23 mouse cellular contexts compared by ENCODE assay signal in genomic region chr13:63135994-63136393, GRCm38 (mm10).
DNase-seq lines count a peak whose midpoint lies in the region; ATAC-seq lines count a peak whose summit lies in the region.
"Had no signal": no experiment of that assay in that cellular context is flagged by ENCODE, and none has a peak within 500 bp of the region (broad histone marks: within the 10 kb centered on the region; RNA-seq: fewer than 3 reads in every experiment).

No protein-coding gene starts in this region.

- H3K9ac ChIP-seq in limb, embryonic 15.5 days: no peak overlapping the region
- H3K9ac ChIP-seq: embryonic facial prominence, embryonic 12.5 days; forebrain, embryonic 15.5 days; heart, embryonic 15.5 days; hindbrain, embryonic 13.5 days had no signal

- peak; percentile 7; the same call in 1 of the 2 replicates for ATAC-seq in frontal cortex, adult (ENCODE audit: low TSS enrichment)
- ATAC-seq in limb, embryonic 15.5 days (ENCODE audit: insufficient number of reproducible peaks, low FRiP score, low TSS enrichment, low read depth): no peak
- ATAC-seq: forebrain, embryonic 15.5 days; hindbrain, postnatal 0 days had no signal

- H3K4me2 ChIP-seq in limb, embryonic 15.5 days: no peak overlapping the region
- H3K4me2 ChIP-seq: embryonic facial prominence, embryonic 12.5 days; forebrain, embryonic 15.5 days; heart, embryonic 11.5 days; heart, embryonic 15.5 days; hindbrain, embryonic 13.5 days had no signal

- H3K4me1 ChIP-seq in limb, embryonic 15.5 days: peaks cover 22% of the 10 kb centered on the region

- no peaks in the 10 kb centered on the region for H3K9me3 ChIP-seq in limb, embryonic 15.5 days
- H3K9me3 ChIP-seq: embryonic facial prominence, embryonic 12.5 days; forebrain, embryonic 10.5 days; forebrain, embryonic 15.5 days; heart, embryonic 15.5 days; hindbrain, embryonic 13.5 days had no signal

- no peak overlapping the region for H3K4me3 ChIP-seq in limb, embryonic 15.5 days
- H3K4me3 ChIP-seq: embryonic facial prominence, embryonic 12.5 days; erythroblast, embryonic 14.5 days; forebrain, embryonic 10.5 days; forebrain, embryonic 15.5 days; heart, embryonic 15.5 days; hindbrain, embryonic 13.5 days had no signal

- DNase-seq in frontal cortex, postnatal 36 days (ENCODE audit: low spot score in 2 of 2): no peak
- DNase-seq in testis, postnatal 10 days (ENCODE audit: low spot score): peak; percentile 15
- DNase-seq in testis, postnatal 14 days (ENCODE audit: low spot score): no peak
- no peak for DNase-seq in layer of hippocampus, postnatal 10 days (ENCODE audit: low spot score in 2 of 2)
- DNase-seq in retina, embryonic 14.5 days (ENCODE audit: low spot score): no peak
- DNase-seq: adrenal gland, adult 2 months; adrenal gland, postnatal 25 days; cerebellum, adult 2 months; cerebellum, postnatal 10 days; embryo, embryonic 11 days; gastrocnemius, postnatal 36 days; heart, postnatal 14 days had no signal

- H3K27ac ChIP-seq in limb, embryonic 15.5 days: peak overlapping the region; percentile 48
- H3K27ac ChIP-seq: embryonic facial prominence, embryonic 12.5 days; forebrain, embryonic 10.5 days; forebrain, embryonic 15.5 days; heart, embryonic 15.5 days; hindbrain, embryonic 13.5 days; hindbrain, postnatal 0 days had no signal

- H3K36me3 ChIP-seq in limb, embryonic 15.5 days: no peaks in the 10 kb centered on the region
- H3K36me3 ChIP-seq: embryonic facial prominence, embryonic 12.5 days; forebrain, embryonic 10.5 days; forebrain, embryonic 15.5 days; heart, embryonic 15.5 days; hindbrain, embryonic 13.5 days had no signal

- WGBS in limb, embryonic 15.5 days: 77% methylated on average over 7 of the region's 7 CpGs

- no peaks in the 10 kb centered on the region for H3K27me3 ChIP-seq in limb, embryonic 15.5 days
- H3K27me3 ChIP-seq: CH12.LX; embryonic facial prominence, embryonic 12.5 days; forebrain, embryonic 15.5 days; heart, embryonic 15.5 days; hindbrain, embryonic 13.5 days had no signal
